Mouse (Mus musculus) embryonic facial prominence, embryonic 12.5 days (tissue): ENCODE data around the gene B3gnt6. TPM values are rescaled to one million over a fixed set of nuclear protein-coding genes. Genes with fewer than 3 reads are reported as not detected.
"Not testable (repeated sequence)": the region's sequence is repeated elsewhere in the genome, so short reads cannot be mapped to it uniquely, and the experiment has no call there.

Experiments used
- ATAC-seq: fragments of 200-750 bp; cut with Nextera tagmentation; 2 replicates; pipeline ENCODE4 v1.8.0; 2017; ENCODE audit not compliant: insufficient number of reproducible peaks, insufficient read depth, low FRiP score, low TSS enrichment
- H3K27ac ChIP-seq: fragments of 300-500 bp; sonication (generic); 2 replicates; pipeline ENCODE4 v1.5.1; 2016; ENCODE audit warnings: mild to moderate bottlenecking
- H3K27me3 ChIP-seq: fragments of 300-500 bp; sonication (generic); 2 replicates; pipeline ENCODE4 v1.6.1; 2016; ENCODE audit warnings: mild to moderate bottlenecking, moderate library complexity
- H3K36me3 ChIP-seq: fragments of 300-500 bp; sonication (generic); 2 replicates; pipeline ENCODE4 v1.6.1; 2016; ENCODE audit warnings: mild to moderate bottlenecking
- H3K4me1 ChIP-seq: fragments of 300-500 bp; sonication (generic); 2 replicates; pipeline ENCODE4 v1.6.1; 2016
- H3K4me2 ChIP-seq: fragments of 300-500 bp; sonication (generic); replicated peaks from 2 replicates; pipeline ENCODE4 v1.6.1; 2016; ENCODE audit warnings: mild to moderate bottlenecking, moderate library complexity
- H3K4me3 ChIP-seq: fragments of 300-500 bp; sonication (generic); 2 replicates; pipeline ENCODE4 v1.5.1; 2016; ENCODE audit warnings: mild to moderate bottlenecking
- H3K9ac ChIP-seq: fragments of 300-500 bp; sonication (generic); 2 replicates; pipeline ENCODE4 v1.6.1; 2016; ENCODE audit warnings: mild to moderate bottlenecking, moderate library complexity
- H3K9me3 ChIP-seq: fragments of 300-500 bp; sonication (generic); 2 replicates; pipeline ENCODE4 v1.6.1; 2016; ENCODE audit warnings: mild to moderate bottlenecking, moderate library complexity
- WGBS: fragments of 180-500 bp; shearing (Covaris S2); methylation state at CpG from one replicate; pipeline ENCODE4 v1.1.7; 2016; 5-methylcytosine and 5-hydroxymethylcytosine counted together
- polyA plus RNA-seq: library from polyadenylated mRNA; unstranded; fragments of >200 nt; fragmentation: Nextera tagmentation; extraction: Ambion mirVana; gene quantifications from 2 replicates; pipeline ENCODE4 v1.2.1, GENCODE M21; 2016

The B3gnt6 gene
- polyA plus RNA-seq, 1 experiment from 2014 or later, result not detected

- Histone ChIP-seq H3K4me3 (no peak overlapping the region), H3K27me3 (peaks cover 45% of the 10 kb centered on the region), H3K27ac (no peak overlapping the region), H3K9me3 (no peaks in the 10 kb centered on the region), H3K4me2 (no peak overlapping the region), H3K36me3 (no peaks in the 10 kb centered on the region), H3K4me1 (peaks cover 11% of the 10 kb centered on the region), H3K9ac (no peak overlapping the region)
- ATAC-seq, result no peak
- WGBS, result 90% methylated on average over 1 of the region's 1 CpGs
Observed at GRCm38 (mm10) chr7:98190578-98190977, 8.7 kb downstream of the B3gnt6 start.

DNA sequence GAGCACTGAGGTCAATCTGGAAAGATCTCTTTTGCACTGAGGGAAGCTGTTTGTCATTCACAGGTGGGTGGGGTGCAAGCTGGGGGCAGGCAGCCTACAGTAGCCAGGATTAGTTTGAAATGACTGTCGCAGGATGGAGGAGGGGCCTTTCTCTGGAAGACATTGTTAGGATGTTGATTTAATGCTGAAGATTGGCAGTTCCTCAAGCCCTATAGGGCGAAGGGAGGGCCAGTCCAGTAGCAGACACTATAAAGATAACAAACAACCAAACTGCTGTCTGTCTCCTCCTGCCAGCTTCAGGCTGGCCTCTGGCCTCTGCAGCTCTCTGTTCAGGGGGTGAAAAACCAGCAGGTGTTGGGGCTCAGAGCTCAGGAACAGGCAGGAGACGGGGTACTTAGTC, 9.5 kb downstream of the B3gnt6 start:
- no peak for ATAC-seq
- H3K4me3 ChIP-seq, result no peak overlapping the region
- H3K9ac ChIP-seq, result no peak overlapping the region
- H3K27me3 ChIP-seq, result peaks cover 36% of the 10 kb centered on the region
- WGBS, result 35% methylated on average over 3 of the region's 3 CpGs
- no peaks in the 10 kb centered on the region for H3K9me3 ChIP-seq
- no peak overlapping the region for H3K27ac ChIP-seq
- peaks cover 11% of the 10 kb centered on the region for H3K4me1 ChIP-seq
- no peaks in the 10 kb centered on the region for H3K36me3 ChIP-seq
- H3K4me2 ChIP-seq, result no peak overlapping the region

DNA sequence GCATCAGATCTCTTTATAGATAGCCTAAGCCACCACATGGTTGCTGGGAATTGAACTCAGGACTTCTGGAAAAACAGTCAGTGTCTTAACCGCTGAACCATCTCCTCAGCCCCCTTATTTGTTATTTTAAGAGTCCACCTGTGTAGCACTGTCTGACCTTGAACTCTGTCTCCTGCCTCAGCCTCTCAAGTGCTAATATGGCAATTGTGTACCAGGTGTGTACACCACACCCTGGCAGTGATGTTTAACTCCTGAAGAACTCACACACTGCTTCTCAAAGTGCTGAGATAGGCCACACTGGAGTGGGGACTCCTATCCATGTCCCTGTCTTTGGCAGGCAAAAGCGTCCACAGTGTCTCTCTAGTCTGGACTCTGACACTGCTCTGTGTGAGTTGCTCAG, 10.6 kb downstream of the B3gnt6 start:
- H3K27ac ChIP-seq, result no peak overlapping the region
- H3K4me3 ChIP-seq, result no peak overlapping the region
- no peak overlapping the region for H3K4me2 ChIP-seq
- peaks cover 3% of the 10 kb centered on the region for H3K4me1 ChIP-seq
- ATAC-seq, result no peak
- no peaks in the 10 kb centered on the region for H3K9me3 ChIP-seq
- 80% methylated on average over 2 of the region's 2 CpGs for WGBS
- no peak overlapping the region for H3K9ac ChIP-seq
- H3K36me3 ChIP-seq, result no peaks in the 10 kb centered on the region
- peaks cover 26% of the 10 kb centered on the region for H3K27me3 ChIP-seq

DNA sequence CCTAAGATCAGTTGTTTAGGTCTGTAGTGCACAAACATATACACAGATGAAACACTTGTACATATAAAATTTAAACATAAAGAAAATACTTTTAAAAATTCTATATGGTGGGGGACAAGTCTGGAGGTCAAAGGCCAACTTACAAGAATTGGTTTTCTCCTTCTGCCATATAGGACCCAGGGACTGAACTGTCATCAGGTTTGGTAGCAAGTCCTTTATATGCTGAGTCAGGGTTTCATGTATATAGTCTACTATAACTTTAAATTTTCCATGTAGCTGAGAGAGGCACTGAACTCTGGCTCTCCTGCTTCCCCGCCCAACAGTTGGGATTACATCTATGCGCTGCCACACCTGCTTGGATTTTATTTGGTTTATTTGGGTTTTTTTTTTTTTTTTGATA, 11.0 kb downstream of the B3gnt6 start:
- ATAC-seq, result no peak
- H3K27me3 ChIP-seq, result peaks cover 21% of the 10 kb centered on the region
- H3K36me3 ChIP-seq, result no peaks in the 10 kb centered on the region
- no peak overlapping the region for H3K4me3 ChIP-seq
- H3K4me1 ChIP-seq, result no peaks in the 10 kb centered on the region
- H3K27ac ChIP-seq, result no peak overlapping the region
- no peak overlapping the region for H3K9ac ChIP-seq
- no peaks in the 10 kb centered on the region for H3K9me3 ChIP-seq
- WGBS, result 86% methylated on average over 2 of the region's 2 CpGs
- H3K4me2 ChIP-seq, result no peak overlapping the region

DNA sequence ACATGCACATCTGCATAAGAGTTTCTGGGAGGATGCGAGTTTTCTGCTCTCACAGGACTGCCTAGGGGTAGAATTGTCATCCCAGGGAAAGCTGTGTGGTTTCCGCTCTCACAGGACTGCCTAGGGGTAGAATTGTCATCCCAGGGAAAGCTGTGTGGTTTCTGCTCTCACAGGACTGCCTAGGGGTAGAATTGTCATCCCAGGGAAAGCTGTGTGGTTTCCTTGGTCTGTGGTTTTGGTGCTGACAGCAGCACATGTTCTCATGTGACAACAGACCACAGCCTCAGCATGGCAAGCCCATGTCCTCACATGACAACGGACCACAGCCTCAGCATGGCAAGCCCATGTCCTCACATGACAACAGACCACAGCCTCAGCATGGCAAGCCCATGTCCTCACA, 11.9 kb downstream of the B3gnt6 start:
- not testable (repeated sequence) for H3K9me3 ChIP-seq, ATAC-seq, H3K4me1 ChIP-seq, H3K36me3 ChIP-seq, H3K27ac ChIP-seq, H3K4me2 ChIP-seq, H3K9ac ChIP-seq, H3K4me3 ChIP-seq
- H3K27me3 ChIP-seq, result peaks cover 12% of the 10 kb centered on the region
- WGBS, result 66% methylated on average over 3 of the region's 3 CpGs

- no peak overlapping the region for H3K27ac ChIP-seq
- ATAC-seq, result no peak
- peaks cover 5% of the 10 kb centered on the region; the same call in 1 of the 2 replicates for H3K27me3 ChIP-seq
- WGBS, result 69% methylated on average over 8 of the region's 8 CpGs
- H3K4me3 ChIP-seq, result no peak overlapping the region
- no peak overlapping the region for H3K4me2 ChIP-seq
- no peaks in the 10 kb centered on the region for H3K4me1 ChIP-seq
- H3K9me3 ChIP-seq, result no peaks in the 10 kb centered on the region
- no peak overlapping the region for H3K9ac ChIP-seq
- no peaks in the 10 kb centered on the region for H3K36me3 ChIP-seq
Observed at GRCm38 (mm10) chr7:98186637-98187036, 12.6 kb downstream of the B3gnt6 start.

DNA sequence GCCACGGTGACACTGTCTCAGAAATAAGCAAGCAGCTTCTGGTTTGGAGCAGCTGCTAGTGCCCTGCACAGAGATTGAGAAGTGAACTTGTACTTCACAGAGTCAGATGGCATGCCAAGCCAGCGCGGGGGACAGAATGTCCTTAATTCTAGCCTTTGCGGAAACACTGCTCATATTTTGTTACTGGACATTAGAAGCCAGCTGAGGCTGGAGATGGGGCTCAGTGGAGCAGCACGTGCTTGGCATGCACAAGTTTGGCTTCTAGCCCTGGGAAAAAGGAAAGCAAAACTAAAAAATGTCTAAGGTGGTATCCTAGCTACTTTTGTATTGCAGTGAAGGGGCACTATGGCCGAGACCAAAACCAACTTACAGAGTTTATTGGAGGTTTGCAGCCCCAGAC, 14.0 kb downstream of the B3gnt6 start:
- H3K9ac ChIP-seq, result no peak overlapping the region
- H3K9me3 ChIP-seq, result no peaks in the 10 kb centered on the region
- H3K27me3 ChIP-seq, result no peaks in the 10 kb centered on the region
- no peaks in the 10 kb centered on the region for H3K36me3 ChIP-seq
- no peak overlapping the region for H3K27ac ChIP-seq
- no peak for ATAC-seq
- H3K4me3 ChIP-seq, result no peak overlapping the region
- 81% methylated on average over 6 of the region's 6 CpGs for WGBS
- H3K4me2 ChIP-seq, result no peak overlapping the region
- no peaks in the 10 kb centered on the region for H3K4me1 ChIP-seq

- peak overlapping the region; percentile 87 for H3K4me2 ChIP-seq
- ATAC-seq, result peak; percentile 48; the same call in 1 of the 2 replicates
- H3K27me3 ChIP-seq, result no peaks in the 10 kb centered on the region; the same call in 1 of the 2 replicates
- peaks cover 9% of the 10 kb centered on the region; the same call in 1 of the 2 replicates for H3K4me1 ChIP-seq
- H3K4me3 ChIP-seq, result peak overlapping the region; percentile 75
- peak overlapping the region; percentile 67; the same call in 1 of the 2 replicates for H3K9ac ChIP-seq
- 87% methylated on average over 5 of the region's 5 CpGs for WGBS
- no peaks in the 10 kb centered on the region for H3K9me3 ChIP-seq
- no peak overlapping the region for H3K27ac ChIP-seq
- H3K36me3 ChIP-seq, result no peaks in the 10 kb centered on the region
Observed at GRCm38 (mm10) chr7:98178560-98179231, 20.6 kb downstream of the B3gnt6 start.

GRCm38 (mm10) chr7:98177929-98178559, 21.2 kb downstream of the B3gnt6 start, which contains the start of gene Capn5:
Gene Capn5 (minus strand): TSS chr7:98178274.
- ATAC-seq, result peak; percentile 74
- Histone ChIP-seq H3K9me3 (no peaks in the 10 kb centered on the region), H3K9ac (peak within 1 kb of the TSS; percentile 67), H3K27me3 (no peaks in the 10 kb centered on the region; the same call in 1 of the 2 replicates), H3K36me3 (no peaks in the 10 kb centered on the region), H3K4me3 (peak within 1 kb of the TSS; percentile 75), H3K4me1 (peaks cover 9% of the 10 kb centered on the region; the same call in 1 of the 2 replicates), H3K27ac (0 out of 2 replicates have a peak within 1 kb of the TSS, but pooled peaks have one; percentile 30), H3K4me2 (peak within 1 kb of the TSS; percentile 87)
- WGBS, result 2% methylated on average over 37 of the region's 44 CpGs

- H3K27me3 ChIP-seq, result no peaks in the 10 kb centered on the region; the same call in 1 of the 2 replicates
- 6% methylated on average over 9 of the region's 9 CpGs for WGBS
- H3K4me1 ChIP-seq, result peaks cover 9% of the 10 kb centered on the region
- H3K27ac ChIP-seq, result 0 out of 2 replicates have a peak overlapping the region, but pooled peaks have one; percentile 30
- peak overlapping the region; percentile 67 for H3K9ac ChIP-seq
- H3K36me3 ChIP-seq, result no peaks in the 10 kb centered on the region
- H3K4me2 ChIP-seq, result peak overlapping the region; percentile 87
- ATAC-seq, result peak; percentile 25; the same call in 1 of the 2 replicates
- peak overlapping the region; percentile 75 for H3K4me3 ChIP-seq
- H3K9me3 ChIP-seq, result no peaks in the 10 kb centered on the region
Observed at GRCm38 (mm10) chr7:98177566-98177928, 21.7 kb downstream of the B3gnt6 start.

GRCm38 (mm10) chr7:98177071-98177485, 22.2 kb downstream of the B3gnt6 start:
- Histone ChIP-seq H3K4me3 (peak overlapping the region; percentile 75), H3K4me2 (peak overlapping the region; percentile 87), H3K9me3 (no peaks in the 10 kb centered on the region), H3K27ac (no peak overlapping the region), H3K9ac (peak overlapping the region; percentile 67; the same call in 1 of the 2 replicates), H3K27me3 (no peaks in the 10 kb centered on the region; the same call in 1 of the 2 replicates), H3K4me1 (peaks cover 9% of the 10 kb centered on the region), H3K36me3 (no peaks in the 10 kb centered on the region)
- WGBS, result 50% methylated on average over 2 of the region's 2 CpGs
- no peak for ATAC-seq
